Mouse (Mus musculus) heart, adult 18-20 months (tissue): ENCODE measurements around the gene Mgat5. TPM values are rescaled to one million over a fixed set of nuclear protein-coding genes. Genes with fewer than 3 reads are reported as not detected.

ENCODE experiments used
- DNase-seq, 2 experiments: peaks; one replicate each; pipeline ENCODE4 v3.0.0; 2021 to 2022; ENCODE audit warnings: mixed read lengths in 1 of 2
- total RNA-seq, 2 experiments: library from RNA; stranded (reverse); gene quantifications; 2 replicates each; pipeline ENCODE4 v1.2.3; 2021

Gene Mgat5
- total RNA-seq, 2 experiments from 2014 or later = 13.2 to 15.2 TPM

- no peak for DNase-seq
Measured at GRCm38 (mm10) chr1:127500701-127501100, 295.9 kb downstream of the Mgat5 start.

DNA sequence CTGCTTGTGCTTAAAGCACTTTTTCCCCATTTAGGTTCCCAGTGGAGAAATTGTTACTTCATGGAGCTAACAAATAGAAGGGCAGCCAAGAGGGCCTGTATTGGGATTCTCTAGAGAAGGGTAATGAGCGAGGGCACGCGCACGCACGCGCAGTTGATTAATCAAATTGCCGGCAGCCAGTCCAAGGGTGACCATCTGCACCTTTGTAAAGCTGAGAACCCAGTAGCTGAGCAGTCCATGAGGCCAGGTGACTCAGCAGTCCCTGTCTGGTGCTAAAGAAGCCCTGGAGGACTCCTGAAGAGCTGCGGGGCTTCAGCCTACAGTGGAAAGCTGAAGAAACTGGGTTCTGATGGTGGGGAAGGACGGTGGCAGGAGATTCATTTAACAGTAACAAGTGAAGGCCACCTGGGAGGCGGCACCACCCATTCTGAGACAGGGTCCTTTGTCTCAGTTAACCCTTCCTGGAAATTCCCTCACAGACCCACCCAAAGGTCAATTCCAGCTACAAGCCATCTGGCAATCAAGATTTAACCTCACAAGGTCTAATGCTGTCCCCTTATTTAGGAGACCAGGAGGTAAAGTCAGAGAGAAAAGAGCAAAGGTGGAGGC, 302.3 kb downstream of the Mgat5 start:
- no peak for DNase-seq

GRCm38 (mm10) chr1:127508067-127508739, 303.4 kb downstream of the Mgat5 start:
- DNase-seq = no peak

GRCm38 (mm10) chr1:127508921-127509320, 304.1 kb downstream of the Mgat5 start:
- DNase-seq = no peak

DNA sequence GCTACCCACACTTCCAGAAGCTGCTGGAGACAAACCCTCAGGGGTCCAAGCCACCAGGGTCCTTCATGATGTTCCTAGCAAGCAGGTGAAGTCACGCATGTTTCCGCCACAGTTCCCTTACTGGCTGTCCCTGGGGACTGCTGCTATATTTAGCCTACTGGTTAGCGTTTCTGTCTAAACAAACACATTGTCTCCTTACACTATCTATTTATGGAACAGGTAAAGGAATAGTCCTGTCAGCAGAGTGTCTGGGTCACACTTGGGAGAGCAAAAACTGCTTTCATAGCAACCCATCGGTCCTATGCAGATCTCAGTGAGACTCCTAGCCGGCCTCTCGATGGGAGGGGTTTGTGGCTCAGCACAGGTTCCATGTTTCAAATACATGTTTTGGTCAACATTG, 306.5 kb downstream of the Mgat5 start:
- peak; percentile 37 to 49 for DNase-seq

DNA sequence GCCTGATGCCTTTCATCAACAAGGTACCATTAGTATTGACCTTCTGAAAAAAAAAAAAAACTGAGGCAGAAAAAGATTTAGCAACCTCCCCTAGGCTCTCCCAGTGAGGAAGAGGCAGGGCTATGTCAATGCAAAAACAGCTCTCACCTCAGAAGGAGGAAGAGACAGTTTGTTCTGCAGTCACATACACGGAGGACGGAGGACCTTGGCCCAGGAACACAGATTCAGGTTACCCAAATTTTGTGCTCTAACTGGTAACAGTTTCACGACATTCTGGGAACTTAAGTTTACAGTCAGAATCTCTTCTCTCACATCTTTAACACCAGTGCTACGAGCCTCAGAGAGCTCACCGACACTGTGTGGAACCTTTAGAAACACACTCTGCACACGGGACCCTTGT, 307.9 kb downstream of the Mgat5 start:
- DNase-seq = no peak

- DNase-seq = no peak
Measured at GRCm38 (mm10) chr1:127513140-127513539, 308.3 kb downstream of the Mgat5 start.

- no peak for DNase-seq
Measured at GRCm38 (mm10) chr1:127513664-127514063, 308.8 kb downstream of the Mgat5 start.

DNA sequence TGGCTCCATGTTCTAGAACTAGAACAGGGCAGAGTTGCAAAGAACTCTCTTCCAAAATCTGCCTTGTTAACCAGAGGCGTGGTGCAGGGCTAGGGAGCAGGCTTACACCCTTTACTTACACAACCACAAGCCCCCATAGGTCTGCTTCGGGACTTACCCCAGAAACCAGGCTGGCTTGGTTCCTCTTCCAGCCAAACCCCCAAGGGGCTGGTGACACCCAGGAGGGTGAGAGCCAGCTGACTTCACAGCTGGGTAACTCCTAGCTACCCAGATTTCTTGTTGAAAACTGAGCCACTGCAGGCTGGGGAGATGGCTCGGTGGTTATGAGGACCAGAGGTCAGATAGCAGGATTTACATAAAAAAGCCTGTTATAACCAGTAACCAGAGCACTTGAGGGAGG, 309.7 kb downstream of the Mgat5 start:
- DNase-seq = peak in 1 of 2 experiments; percentile 29

DNA sequence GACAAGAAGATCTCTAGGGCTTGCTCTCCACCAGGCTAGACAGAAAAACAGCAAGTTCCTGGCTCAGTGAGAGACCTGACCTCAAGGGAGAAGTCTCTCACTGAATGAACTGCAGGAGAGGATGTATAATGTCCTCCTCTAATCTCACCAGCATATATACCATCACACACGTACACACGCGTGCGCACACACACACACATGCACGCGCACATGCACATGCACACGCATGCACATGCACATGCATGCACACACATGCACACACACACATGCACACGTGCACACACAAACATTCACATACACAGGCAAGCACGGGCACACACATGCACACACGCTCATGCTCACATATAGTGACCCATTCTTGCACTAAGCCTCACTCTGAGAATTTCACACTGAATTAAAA, 310.1 kb downstream of the Mgat5 start:
- DNase-seq = no peak

DNA sequence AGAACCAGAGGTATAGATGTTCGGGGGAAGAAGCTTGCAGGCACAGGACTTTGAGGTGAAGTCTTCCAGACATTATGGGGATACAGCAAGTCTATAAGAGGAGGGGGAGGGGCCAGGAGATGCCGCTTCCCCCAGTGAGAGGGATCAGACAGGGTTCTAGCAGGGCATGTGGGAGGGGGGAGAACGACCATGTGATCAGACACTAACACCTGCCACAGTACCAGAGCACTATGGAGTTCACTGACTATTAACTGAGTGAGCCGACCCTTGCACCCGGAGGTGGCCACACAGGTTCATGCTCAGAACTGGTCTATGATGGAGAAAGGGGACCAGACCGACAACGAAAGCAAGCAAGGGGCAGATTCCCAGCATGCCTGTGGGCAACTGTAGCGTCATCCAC, 318.5 kb downstream of the Mgat5 start:
- DNase-seq = no peak

DNA sequence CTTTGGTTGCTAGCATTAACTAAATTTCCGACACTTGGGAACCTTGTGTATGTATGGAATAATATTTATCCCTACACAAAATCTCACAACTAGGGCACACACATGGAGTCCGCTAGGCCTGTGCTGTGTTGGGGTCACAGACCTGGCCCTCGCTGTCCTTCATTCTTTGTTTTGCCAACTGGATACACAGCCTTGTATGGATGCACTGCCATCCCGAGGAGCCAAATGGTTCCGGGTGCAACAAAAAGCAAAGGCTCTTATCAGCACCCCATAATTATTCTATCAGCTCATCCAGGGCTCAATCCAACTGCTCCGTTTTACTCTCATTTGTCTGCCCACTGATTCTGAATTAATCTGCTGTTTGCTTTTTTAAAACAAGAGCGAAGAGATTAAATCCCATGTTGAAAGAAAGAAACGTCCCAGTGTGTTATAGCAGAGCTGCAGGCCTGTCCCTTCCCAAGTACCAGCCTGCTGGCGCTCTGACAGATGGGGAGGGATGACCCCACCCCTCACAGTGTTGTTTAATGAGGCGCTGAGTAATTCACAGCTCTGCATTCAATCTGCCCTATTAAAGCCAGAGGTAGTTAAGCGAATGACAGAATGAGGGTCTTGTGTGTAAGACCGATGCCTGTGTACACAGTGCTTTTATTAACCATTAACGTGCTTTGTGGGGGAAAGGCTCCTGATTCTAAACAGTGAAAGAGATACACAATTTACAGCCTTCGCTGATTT, 326.2 kb downstream of the Mgat5 start:
- no peak for DNase-seq

DNA sequence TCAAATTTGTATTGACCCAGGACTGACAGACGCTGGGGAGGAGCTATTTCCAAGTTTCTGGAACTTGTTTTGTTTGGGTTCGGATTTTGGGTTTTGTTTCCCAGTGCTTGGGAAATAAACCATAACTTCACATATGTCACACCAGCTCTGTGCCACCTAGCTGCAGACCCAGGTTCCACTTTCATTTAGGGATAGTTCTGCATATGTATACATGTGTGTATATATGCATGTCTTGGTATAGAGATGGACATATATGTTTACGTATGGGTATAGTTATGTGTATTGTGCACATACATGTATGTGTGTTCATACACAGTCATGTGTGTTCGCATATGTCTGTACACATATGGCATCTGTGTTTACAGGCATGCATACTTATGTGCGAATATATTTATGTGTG, 326.9 kb downstream of the Mgat5 start:
- DNase-seq = no peak

DNA sequence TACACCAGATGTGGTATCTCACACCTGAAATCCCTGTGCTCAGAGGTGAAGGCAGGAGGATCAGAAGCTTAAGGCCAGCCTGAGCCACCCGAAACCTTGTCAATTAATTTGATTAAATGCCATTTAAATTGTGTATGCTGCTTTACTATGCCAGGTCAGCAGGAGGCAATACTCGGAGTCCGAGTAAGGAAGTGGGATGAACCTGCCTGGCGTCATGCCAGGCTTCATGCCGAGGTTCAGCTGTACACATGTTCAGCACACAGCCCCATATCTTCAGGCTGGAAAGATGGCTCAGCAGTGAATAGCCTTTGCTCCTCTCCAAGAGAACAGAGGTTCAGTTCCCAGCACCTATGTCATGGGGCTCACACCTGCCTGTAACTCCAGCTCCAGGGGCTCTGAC, 331.6 kb downstream of the Mgat5 start:
- no peak for DNase-seq

DNA sequence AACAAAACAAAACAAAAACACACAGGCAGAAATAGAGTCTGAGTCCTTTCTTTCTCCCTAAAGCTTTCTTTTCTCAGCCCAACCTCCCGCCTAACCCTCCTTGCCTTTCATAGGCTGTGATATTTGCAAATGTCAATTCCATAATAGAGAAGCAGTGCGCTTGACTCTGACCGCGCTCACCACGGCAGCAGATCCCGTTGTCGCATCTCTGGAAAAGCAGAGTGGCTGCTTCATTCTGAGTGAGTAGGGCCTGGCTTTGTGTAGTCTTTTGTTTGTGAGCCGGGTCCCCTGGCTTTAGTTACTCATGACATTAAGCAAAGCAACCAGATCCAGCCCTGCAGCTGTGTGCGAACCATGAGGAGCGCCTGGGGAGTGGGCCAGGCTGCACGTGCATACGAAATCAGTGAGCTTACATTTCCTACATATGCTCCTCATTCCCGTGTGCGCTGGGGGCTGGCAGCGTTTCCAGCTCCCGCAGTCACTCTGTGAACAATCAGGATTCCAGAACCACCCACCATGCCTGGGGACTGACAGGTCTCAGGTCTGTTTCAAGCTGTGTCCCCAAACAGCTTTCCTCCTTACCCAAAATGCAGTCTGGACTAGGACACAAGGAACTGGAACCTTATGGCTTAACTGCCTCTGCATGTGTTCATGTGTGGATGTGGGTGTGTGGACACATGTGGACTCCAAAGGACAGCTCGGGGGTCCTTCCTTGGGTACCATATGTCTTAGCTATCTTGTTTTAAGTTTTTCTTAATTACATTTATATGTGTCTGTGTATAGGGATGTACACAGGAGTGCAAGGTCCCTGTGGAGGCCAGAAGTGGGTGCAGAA, 332.6 kb downstream of the Mgat5 start:
- DNase-seq = no peak
